Mouse (Mus musculus): ENCODE results near the gene Exoc1.

Exoc1 gene

GRCm38 (mm10) chr5:76609702-76610370 is 80.7 kb downstream of the Exoc1 start:
- no peak for DNase-seq (ENCODE audit: low read depth, low spot score)

GRCm38 (mm10) chr5:76612867-76613499 is 83.9 kb downstream of the Exoc1 start:
- no peak for DNase-seq (ENCODE audit: low read depth, low spot score)

- no peak for DNase-seq (ENCODE audit: low read depth, low spot score)
Observed at GRCm38 (mm10) chr5:76615276-76615675, 86.2 kb downstream of the Exoc1 start.

GRCm38 (mm10) chr5:76616196-76616747 is 87.2 kb downstream of the Exoc1 start:
- DNase-seq (ENCODE audit: low read depth, low spot score) = no peak

- DNase-seq (ENCODE audit: low read depth, low spot score) = no peak
Observed at GRCm38 (mm10) chr5:76618750-76619149, 89.6 kb downstream of the Exoc1 start.
